Mouse (Mus musculus): Measurements from ENCODE around the gene Tas2r113.
"Not testable (repeated sequence)": the region's sequence is repeated elsewhere in the genome, so short reads cannot be mapped to it uniquely, and the experiment has no call there.

Tas2r113 gene

DNA sequence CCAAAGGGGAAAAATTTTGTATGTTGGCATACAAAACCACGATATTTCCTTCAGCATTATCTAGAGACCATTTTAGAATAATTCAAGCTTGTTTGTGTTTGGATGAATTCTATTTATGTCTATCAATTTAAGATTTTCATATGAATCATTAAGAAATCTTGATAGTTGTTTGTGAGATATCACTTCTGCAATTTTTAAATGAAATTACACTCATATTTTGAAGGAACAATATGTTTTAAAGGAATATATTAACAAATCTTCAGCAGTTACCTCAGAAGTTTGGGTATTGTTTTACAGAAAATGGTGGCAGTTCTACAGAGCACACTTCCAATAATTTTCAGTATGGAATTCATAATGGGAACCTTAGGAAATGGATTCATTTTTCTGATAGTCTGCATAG, at the start of gene Tas2r113:
TSS of gene Tas2r113 (plus strand) at position 301 of the 400 bp plus-strand sequence.
- DNase-seq (ENCODE audit: low spot score), result no peak

DNA sequence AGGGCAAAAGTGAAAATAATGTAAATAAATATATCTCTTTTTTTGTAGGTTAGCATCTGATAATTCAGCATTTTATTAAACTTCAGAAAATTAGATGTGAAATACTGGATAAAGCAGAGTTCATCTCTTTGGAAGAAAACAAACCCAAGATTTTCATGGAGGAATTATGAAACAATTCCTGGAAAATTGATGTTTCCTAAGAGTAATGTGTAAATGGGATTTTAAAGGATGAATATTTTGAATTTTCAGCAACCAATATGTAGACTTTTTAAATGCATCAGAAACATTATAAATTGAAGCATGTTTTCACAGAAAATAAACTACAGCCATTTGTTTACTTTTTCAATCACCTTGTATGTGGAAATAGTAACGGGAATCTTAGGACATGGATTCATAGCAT, 46.0 kb upstream of the Tas2r113 start, which contains the start of gene Tas2r123:
TSS of gene Tas2r123 (plus strand) at position 301 of the 400 bp plus-strand sequence.
- DNase-seq (ENCODE audit: low spot score), result no peak

DNA sequence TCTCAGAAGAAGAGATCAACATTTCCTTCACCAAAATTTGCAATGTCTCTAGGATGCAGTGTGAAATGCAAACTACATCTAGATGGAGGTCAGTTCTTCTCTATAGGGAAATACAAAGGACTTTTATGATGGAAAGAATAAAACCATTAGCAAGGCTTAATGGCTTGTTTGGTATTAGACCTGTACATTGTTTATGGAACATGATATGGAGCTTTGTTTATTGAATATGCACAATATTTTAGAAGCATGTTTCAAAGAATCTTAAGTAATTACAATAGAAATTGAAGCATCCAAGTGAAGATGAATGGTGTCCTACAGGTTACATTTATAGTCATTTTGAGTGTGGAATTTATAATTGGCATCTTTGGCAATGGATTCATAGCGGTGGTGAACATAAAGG, 37.7 kb upstream of the Tas2r113 start, which contains the start of gene Tas2r116:
TSS of gene Tas2r116 (plus strand) at position 301 of the 400 bp plus-strand sequence.
- no peak for DNase-seq (ENCODE audit: low spot score)

DNA sequence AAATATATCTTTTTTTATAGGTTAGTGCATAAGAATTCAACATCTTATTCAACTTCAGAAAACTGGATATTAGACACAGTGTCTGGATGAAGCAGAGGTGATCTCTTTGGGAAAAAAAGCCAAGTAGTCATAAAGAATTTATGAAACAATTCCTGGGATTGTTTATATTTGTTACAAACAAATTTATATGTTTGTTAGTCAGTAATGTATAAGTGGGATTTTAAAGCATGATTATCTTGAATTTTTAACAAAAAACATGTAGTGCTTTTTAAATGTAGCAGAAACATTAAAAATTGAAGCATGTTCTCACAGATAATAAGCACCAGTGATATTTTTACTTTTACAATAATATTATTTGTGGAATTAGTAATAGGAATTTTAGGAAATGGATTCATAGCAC, 25.1 kb upstream of the Tas2r113 start, which contains the start of gene Tas2r110:
TSS of gene Tas2r110 (plus strand) at position 301 of the 400 bp plus-strand sequence.
- DNase-seq (ENCODE audit: low spot score), result no peak

DNA sequence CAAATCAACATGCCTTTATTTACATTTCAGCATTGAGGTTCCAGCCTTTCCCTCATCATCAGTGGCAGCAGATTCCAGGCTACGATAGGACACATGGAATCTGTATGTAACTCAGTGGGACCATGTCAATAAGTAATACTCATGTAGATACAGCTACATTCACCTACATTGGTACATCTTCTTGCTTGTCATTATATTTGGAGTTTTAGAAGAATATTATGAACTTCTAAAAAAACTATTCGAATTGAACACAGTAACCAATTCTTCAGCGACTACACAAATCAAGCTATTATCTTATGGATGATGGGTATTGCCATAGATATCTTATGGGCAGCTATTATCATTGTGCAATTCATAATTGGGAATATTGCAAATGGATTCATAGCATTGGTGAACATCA, 16.5 kb downstream of the Tas2r113 start, which contains the start of gene Tas2r125:
TSS of gene Tas2r125 (plus strand) at position 301 of the 400 bp plus-strand sequence.
- DNase-seq (ENCODE audit: low spot score), result no peak

DNA sequence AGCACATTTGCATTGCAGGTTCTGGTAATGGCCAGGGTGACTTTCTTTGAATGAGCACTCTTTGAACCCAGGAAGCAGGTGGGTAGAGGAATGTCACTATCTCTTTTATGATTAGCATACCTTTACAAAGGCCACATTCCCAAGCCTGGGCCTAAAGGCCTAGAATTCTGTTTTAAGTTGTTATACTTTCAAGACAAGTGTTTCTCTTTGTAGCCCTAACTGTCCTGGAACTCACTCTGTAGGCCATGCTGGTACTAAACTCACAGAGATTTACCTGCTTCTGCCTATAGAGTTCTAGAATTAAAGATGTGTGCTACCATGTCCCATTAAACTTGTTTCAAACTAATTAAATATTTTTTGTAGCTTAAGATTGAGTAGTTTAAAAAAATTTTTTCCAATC, 48.6 kb downstream of the Tas2r113 start:
- not testable (repeated sequence) for DNase-seq (ENCODE audit: low spot score)
